Mouse (Mus musculus) erythroid progenitor cell, adult 5-6 weeks (primary cell): ENCODE measurements around the gene Fntb. TPM values are rescaled to one million over a fixed set of nuclear protein-coding genes. Genes with fewer than 3 reads are reported as not detected.

Experiments used
- ATAC-seq: replicated peaks from 2 replicates; pipeline ENCODE4 v1.8.0; 2016; ENCODE audit warnings: moderate number of reproducible peaks, mild to moderate bottlenecking, moderate TSS enrichment, inconsistent platforms; ENCODE audit not compliant: poor library complexity, low FRiP score, severe bottlenecking
- total RNA-seq, 2 experiments: library from RNA; stranded (forward) in 1 of 2; stranded (reverse) in 1 of 2; fragments of 150-400 nt in 1 of 2; fragments of 186-747, 209-891 nt in 1 of 2; gene quantifications; 2 replicates each; pipeline versions ENCODE4 v1.2.3 to v1.2.4; 2015 to 2017; ENCODE audit warnings: low replicate concordance in 2 of 2

The Fntb gene
- total RNA-seq (2015; ENCODE audit: low replicate concordance) (51.9 and 77.1 TPM in 2 replicates), total RNA-seq (2017; ENCODE audit: low replicate concordance) (21.3 and 47.2 TPM in 2 replicates)

GRCm38 (mm10) chr12:76765354-76765851 lies at the start of gene Fntb, which contains the start of gene Churc1:
TSS of gene Fntb (plus strand) at chr12:76765589.
TSS of gene Churc1 (plus strand) at chr12:76765538.
- ATAC-seq: peak; percentile 97

- ATAC-seq: peak; percentile 63; the same call in 1 of the 2 replicates
Observed at GRCm38 (mm10) chr12:76718384-76718783, 47.0 kb upstream of the Fntb start.

GRCm38 (mm10) chr12:76720572-76720971 lies 44.8 kb upstream of the Fntb start:
- peak; percentile 79 for ATAC-seq

GRCm38 (mm10) chr12:76722026-76722425 lies 43.4 kb upstream of the Fntb start:
- ATAC-seq: no peak

- ATAC-seq: peak; percentile 30; the same call in 1 of the 2 replicates
Observed at GRCm38 (mm10) chr12:76727955-76728354, 37.4 kb upstream of the Fntb start.

- no peak for ATAC-seq
Observed at GRCm38 (mm10) chr12:76750866-76751459, 14.4 kb upstream of the Fntb start.

GRCm38 (mm10) chr12:76752652-76753318 lies 12.6 kb upstream of the Fntb start:
- 0 out of 2 replicates have a peak, but pooled peaks have one; percentile 49 for ATAC-seq

- ATAC-seq: peak; percentile 28
Observed at GRCm38 (mm10) chr12:76765901-76766630, 677 bp downstream of the Fntb start.

GRCm38 (mm10) chr12:76770841-76771500 lies 5.6 kb downstream of the Fntb start:
- no peak for ATAC-seq

- no peak for ATAC-seq
Observed at GRCm38 (mm10) chr12:76771540-76771939, 6.2 kb downstream of the Fntb start.

- no peak for ATAC-seq
Observed at GRCm38 (mm10) chr12:76774652-76775051, 9.3 kb downstream of the Fntb start.

- ATAC-seq: no peak
Observed at GRCm38 (mm10) chr12:76775132-76775531, 9.7 kb downstream of the Fntb start.

- no peak for ATAC-seq
Observed at GRCm38 (mm10) chr12:76776898-76777297, 11.5 kb downstream of the Fntb start.

- ATAC-seq: no peak
Observed at GRCm38 (mm10) chr12:76777845-76778244, 12.5 kb downstream of the Fntb start.

- no peak for ATAC-seq
Observed at GRCm38 (mm10) chr12:76778305-76779083, 13.1 kb downstream of the Fntb start.

- no peak for ATAC-seq
Observed at GRCm38 (mm10) chr12:76779951-76780350, 14.6 kb downstream of the Fntb start.

- ATAC-seq: no peak
Observed at GRCm38 (mm10) chr12:76780639-76781468, 15.5 kb downstream of the Fntb start.

- ATAC-seq: no peak
Observed at GRCm38 (mm10) chr12:76784056-76784619, 18.7 kb downstream of the Fntb start.
